16 mouse cellular contexts compared by ENCODE assay signal in the genomic region with DNA sequence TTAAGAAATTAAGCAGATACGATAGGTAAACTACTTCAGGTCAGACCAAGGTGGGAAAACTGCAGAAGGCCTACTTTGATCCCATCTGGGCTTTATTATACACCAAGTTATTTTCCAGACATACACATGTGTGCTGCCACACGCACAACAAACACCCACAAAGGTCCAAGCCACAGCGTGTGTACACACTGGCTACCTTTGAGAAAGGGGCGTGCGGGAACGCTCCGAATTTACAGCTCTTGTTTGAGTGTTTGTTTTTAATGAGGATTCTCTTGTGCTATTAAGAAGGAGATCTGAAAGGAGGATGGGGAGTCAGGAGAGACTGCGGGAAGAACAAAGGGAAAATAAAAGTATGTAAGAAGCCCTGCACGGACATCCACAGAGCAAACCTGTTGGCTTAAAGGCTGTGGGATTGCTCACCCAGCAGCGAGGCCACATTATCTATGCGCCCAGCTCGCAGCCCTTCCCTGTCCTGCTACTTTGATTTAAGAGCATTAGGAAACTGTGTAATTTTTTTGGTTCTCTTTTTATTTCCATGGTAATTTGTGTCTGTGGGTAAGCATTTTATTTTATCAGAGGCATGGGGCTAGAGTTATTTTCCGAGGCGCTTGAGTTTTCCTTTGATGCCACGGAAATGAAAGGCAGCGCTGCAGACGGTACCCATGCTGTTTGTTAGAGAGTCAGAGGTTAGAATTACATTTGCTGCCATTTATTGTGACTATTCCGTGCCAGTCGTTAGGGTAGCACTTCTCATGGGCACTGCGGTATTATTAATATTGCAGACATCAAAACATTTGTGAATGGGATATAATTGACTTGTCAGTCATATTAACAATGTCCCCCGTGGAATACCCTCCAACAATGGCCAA.
DNase-seq lines count a peak whose midpoint lies in the region; ATAC-seq lines count a peak whose summit lies in the region.
"Had no signal": no experiment of that assay in that cellular context is flagged by ENCODE, and none has a peak within 500 bp of the region (broad histone marks: within the 10 kb centered on the region; RNA-seq: fewer than 3 reads in every experiment).

No protein-coding gene starts in this region.

- 48% methylated on average over 21 of the region's 21 CpGs for WGBS in hindbrain, embryonic 15.5 days
- 71% methylated on average over 21 of the region's 21 CpGs for WGBS in hindbrain, embryonic 10.5 days
- 41% methylated on average over 21 of the region's 21 CpGs for WGBS in forebrain, embryonic 14.5 days
- 66% methylated on average over 21 of the region's 21 CpGs for WGBS in midbrain, embryonic 10.5 days
- 46% methylated on average over 21 of the region's 21 CpGs for WGBS in neural tube, embryonic 13.5 days

- no peaks in the 10 kb centered on the region for H3K9me3 ChIP-seq in hindbrain, embryonic 15.5 days
- H3K9me3 ChIP-seq in hindbrain, embryonic 10.5 days, result peaks cover 6% of the 10 kb centered on the region; the same call in 1 of the 2 replicates
- peaks cover 10% of the 10 kb centered on the region for H3K9me3 ChIP-seq in forebrain, embryonic 14.5 days (replicated peaks; ENCODE audit: control insufficient read depth, low read length)
- peaks cover 12% of the 10 kb centered on the region for H3K9me3 ChIP-seq in midbrain, embryonic 10.5 days (replicated peaks)
- peaks cover 6% of the 10 kb centered on the region; the same call in 1 of the 2 replicates for H3K9me3 ChIP-seq in neural tube, embryonic 13.5 days
- H3K9me3 ChIP-seq: embryonic facial prominence, embryonic 15.5 days had no signal

- no peaks in the 10 kb centered on the region for H3K27me3 ChIP-seq in hindbrain, embryonic 15.5 days
- no peaks in the 10 kb centered on the region for H3K27me3 ChIP-seq in hindbrain, embryonic 10.5 days (ENCODE audit: insufficient read depth, poor library complexity, severe bottlenecking)
- H3K27me3 ChIP-seq in forebrain, embryonic 14.5 days (replicated peaks; ENCODE audit: control insufficient read depth, insufficient read depth, low read length), result 0 out of 2 replicates have a peak, but pooled peaks cover 7% of the 10 kb centered on the region
- H3K27me3 ChIP-seq in midbrain, embryonic 10.5 days (ENCODE audit: low read depth, poor library complexity, severe bottlenecking), result peaks cover 17% of the 10 kb centered on the region
- H3K27me3 ChIP-seq in neural tube, embryonic 13.5 days, result peaks cover 20% of the 10 kb centered on the region
- H3K27me3 ChIP-seq: embryonic facial prominence, embryonic 15.5 days had no signal

- 0 out of 2 replicates have a peak overlapping the region, but pooled peaks have one; percentile 22 for H3K4me2 ChIP-seq in hindbrain, embryonic 15.5 days
- peak overlapping the region; percentile 17 for H3K4me2 ChIP-seq in forebrain, embryonic 14.5 days (ENCODE audit: low read length)
- peak overlapping the region; percentile 36 for H3K4me2 ChIP-seq in neural tube, embryonic 13.5 days
- H3K4me2 ChIP-seq: embryonic facial prominence, embryonic 15.5 days had no signal

- no peak for ATAC-seq in hindbrain, embryonic 15.5 days (ENCODE audit: low FRiP score, low read depth)
- peak; percentile 46; the same call in 1 of the 2 replicates for ATAC-seq in forebrain, embryonic 14.5 days
- no peak for ATAC-seq in neural tube, embryonic 13.5 days (ENCODE audit: low read depth)

- H3K9ac ChIP-seq in hindbrain, embryonic 15.5 days, result no peak overlapping the region
- no peak overlapping the region for H3K9ac ChIP-seq in forebrain, embryonic 14.5 days (ENCODE audit: low read length)
- H3K9ac ChIP-seq in neural tube, embryonic 13.5 days, result no peak overlapping the region
- H3K9ac ChIP-seq: embryonic facial prominence, embryonic 15.5 days had no signal

- no peak overlapping the region for H3K4me3 ChIP-seq in hindbrain, embryonic 15.5 days
- no peak overlapping the region for H3K4me3 ChIP-seq in hindbrain, embryonic 10.5 days
- no peak overlapping the region for H3K4me3 ChIP-seq in forebrain, embryonic 14.5 days (ENCODE audit: low read depth, low read length)
- H3K4me3 ChIP-seq in midbrain, embryonic 10.5 days, result no peak overlapping the region
- H3K4me3 ChIP-seq in neural tube, embryonic 13.5 days, result no peak overlapping the region
- H3K4me3 ChIP-seq: embryonic facial prominence, embryonic 15.5 days had no signal

- no peak for DNase-seq in hindbrain, embryonic 10.5 days (ENCODE audit: low spot score)
- DNase-seq in forebrain, embryonic 14.5 days (ENCODE audit: low spot score), result peak; percentile 43
- no peak for DNase-seq in midbrain, embryonic 10.5 days (ENCODE audit: low spot score)
- no peak for DNase-seq in urinary bladder, postnatal 10 days (ENCODE audit: low spot score)
- no peak for DNase-seq in B cell, adult 2 months
- no peak for DNase-seq in gastrocnemius, postnatal 10 days
- DNase-seq: adrenal gland, postnatal 36 days; cerebellum, adult 9-11 months; kidney, adult 2 months; kidney, postnatal 14 days; lung, adult 18-20 months; right cerebral cortex, postnatal 14 days; thymus, postnatal 25 days had no signal

- H3K27ac ChIP-seq in hindbrain, embryonic 15.5 days (replicated peaks), result no peak overlapping the region
- no peak overlapping the region for H3K27ac ChIP-seq in hindbrain, embryonic 10.5 days
- H3K27ac ChIP-seq in forebrain, embryonic 14.5 days (ENCODE audit: low read depth, low read length), result no peak overlapping the region
- H3K27ac ChIP-seq in midbrain, embryonic 10.5 days (replicated peaks), result peak overlapping the region; percentile 57; the same call in 1 of the 2 replicates
- H3K27ac ChIP-seq in neural tube, embryonic 13.5 days (replicated peaks), result peak overlapping the region; percentile 20; the same call in 1 of the 2 replicates
- H3K27ac ChIP-seq: embryonic facial prominence, embryonic 15.5 days had no signal

- no peaks in the 10 kb centered on the region for H3K4me1 ChIP-seq in hindbrain, embryonic 15.5 days (replicated peaks)
- H3K4me1 ChIP-seq in hindbrain, embryonic 10.5 days (replicated peaks), result peaks cover 9% of the 10 kb centered on the region; the same call in 1 of the 2 replicates
- H3K4me1 ChIP-seq in forebrain, embryonic 14.5 days (ENCODE audit: control insufficient read depth, insufficient read depth, low read length), result peaks cover 5% of the 10 kb centered on the region; the same call in 1 of the 2 replicates
- H3K4me1 ChIP-seq in midbrain, embryonic 10.5 days, result peaks cover 16% of the 10 kb centered on the region
- no peaks in the 10 kb centered on the region; the same call in 1 of the 2 replicates for H3K4me1 ChIP-seq in neural tube, embryonic 13.5 days (replicated peaks)
- H3K4me1 ChIP-seq: embryonic facial prominence, embryonic 15.5 days had no signal

- no peaks in the 10 kb centered on the region for H3K36me3 ChIP-seq in hindbrain, embryonic 15.5 days
- no peaks in the 10 kb centered on the region for H3K36me3 ChIP-seq in hindbrain, embryonic 10.5 days
- no peaks in the 10 kb centered on the region for H3K36me3 ChIP-seq in forebrain, embryonic 14.5 days (ENCODE audit: control insufficient read depth, insufficient read depth, low read length)
- no peaks in the 10 kb centered on the region for H3K36me3 ChIP-seq in midbrain, embryonic 10.5 days
- no peaks in the 10 kb centered on the region for H3K36me3 ChIP-seq in neural tube, embryonic 13.5 days
- H3K36me3 ChIP-seq: embryonic facial prominence, embryonic 15.5 days had no signal

Comparison
In these comparisons a context has a peak if more than half of its experiments do, and no peak if none do; other contexts are left out.
1. H3K27ac ChIP-seq: peak in midbrain, embryonic 10.5 days (single experiment) and neural tube, embryonic 13.5 days (single experiment); none in hindbrain, embryonic 15.5 days (single experiment), hindbrain, embryonic 10.5 days (single experiment) and forebrain, embryonic 14.5 days (single experiment).
2. Peak in every context shown above with its lines, with median percentiles within 50 percentile points of each other: H3K4me2 ChIP-seq.